Mouse (Mus musculus): ENCODE data around the gene Coch.
A peak's percentile ranks its signal among the peaks of the same experiment; 100 is the strongest.

The Coch gene

GRCm38 (mm10) chr12:51593229-51594029 is at the start of gene Coch:
Gene Coch (plus strand): TSS chr12:51593341.
- peak; percentile 60 for DNase-seq (ENCODE audit: low read depth, low spot score)

- DNase-seq (ENCODE audit: low read depth, low spot score), result no peak
These were observed 49.7 kb upstream of the Coch start for GRCm38 (mm10) chr12:51543402-51543960.

GRCm38 (mm10) chr12:51555041-51555440 is 38.1 kb upstream of the Coch start:
- peak; percentile 29 for DNase-seq (ENCODE audit: low read depth, low spot score)

- no peak for DNase-seq (ENCODE audit: low read depth, low spot score)
These were observed 31.7 kb upstream of the Coch start for GRCm38 (mm10) chr12:51561416-51561815.

GRCm38 (mm10) chr12:51567225-51567624 is 25.9 kb upstream of the Coch start:
- no peak for DNase-seq (ENCODE audit: low read depth, low spot score)

GRCm38 (mm10) chr12:51569472-51569871 is 23.7 kb upstream of the Coch start:
- DNase-seq (ENCODE audit: low read depth, low spot score), result no peak

GRCm38 (mm10) chr12:51569944-51570343 is 23.2 kb upstream of the Coch start:
- DNase-seq (ENCODE audit: low read depth, low spot score), result peak; percentile 78

GRCm38 (mm10) chr12:51572651-51573050 is 20.5 kb upstream of the Coch start:
- DNase-seq (ENCODE audit: low read depth, low spot score), result no peak

- DNase-seq (ENCODE audit: low read depth, low spot score), result peak; percentile 59
These were observed 15.3 kb upstream of the Coch start for GRCm38 (mm10) chr12:51577816-51578215.

- DNase-seq (ENCODE audit: low read depth, low spot score), result no peak
These were observed 3.9 kb upstream of the Coch start for GRCm38 (mm10) chr12:51589263-51589662.

- no peak for DNase-seq (ENCODE audit: low read depth, low spot score)
These were observed 1.2 kb upstream of the Coch start for GRCm38 (mm10) chr12:51591921-51592320.

- peak; percentile 58 for DNase-seq (ENCODE audit: low read depth, low spot score)
These were observed 283 bp upstream of the Coch start for GRCm38 (mm10) chr12:51592888-51593228.

GRCm38 (mm10) chr12:51594030-51594470 is 909 bp downstream of the Coch start:
- no peak for DNase-seq (ENCODE audit: low read depth, low spot score)

GRCm38 (mm10) chr12:51603306-51603705 is 10.2 kb downstream of the Coch start:
- no peak for DNase-seq (ENCODE audit: low read depth, low spot score)

- no peak for DNase-seq (ENCODE audit: low read depth, low spot score)
These were observed 13.0 kb downstream of the Coch start for GRCm38 (mm10) chr12:51606138-51606537.

- DNase-seq (ENCODE audit: low read depth, low spot score), result no peak
These were observed 19.2 kb downstream of the Coch start for GRCm38 (mm10) chr12:51612361-51612760.

- DNase-seq (ENCODE audit: low read depth, low spot score), result no peak
These were observed 27.4 kb downstream of the Coch start for GRCm38 (mm10) chr12:51620572-51620971.

GRCm38 (mm10) chr12:51621161-51621560 is 28.0 kb downstream of the Coch start:
- DNase-seq (ENCODE audit: low read depth, low spot score), result no peak

- peak; percentile 20 for DNase-seq (ENCODE audit: low read depth, low spot score)
These were observed 29.7 kb downstream of the Coch start for GRCm38 (mm10) chr12:51622670-51623365.

GRCm38 (mm10) chr12:51623366-51623694 is 30.2 kb downstream of the Coch start:
- DNase-seq (ENCODE audit: low read depth, low spot score), result no peak

- DNase-seq (ENCODE audit: low read depth, low spot score), result no peak
These were observed 40.3 kb downstream of the Coch start for GRCm38 (mm10) chr12:51633481-51633880.

GRCm38 (mm10) chr12:51636260-51636659 is 43.1 kb downstream of the Coch start:
- no peak for DNase-seq (ENCODE audit: low read depth, low spot score)
